Mouse (Mus musculus): ENCODE results near the gene Gbp5. TPM values are rescaled to one million over a fixed set of nuclear protein-coding genes. Genes with fewer than 3 reads are reported as not detected.
A peak's percentile ranks its signal among the peaks of the same experiment; 100 is the strongest.

Gbp5 gene
- polyA plus RNA-seq, 1 experiment from 2014 or later = 0.13 TPM

GRCm38 (mm10) chr3:142495146-142495655 lies 1.4 kb downstream of the Gbp5 start:
- H3K27me3 ChIP-seq = no peaks in the 10 kb centered on the region
- no peak for TF ChIP-seq CTCF (IDR thresholded peaks at IDR 0.05)
- ATAC-seq (no peak), DNase-seq (ENCODE audit: low read depth, low spot score) (no peak)
- POLR2A ChIA-PET = interaction anchor here (0.8 kb wide), 1 partner anchor 15 kb away, joined by 4 read pairs; no protein-coding TSS in a partner anchor
- in situ Hi-C loops (cut with MboI; ENCODE audit: low pct_unique_long_range_greater_than_20kb) = no loop called here
- CTCF ChIA-PET = interaction anchor here (0.8 to 3.4 kb wide), 9 partner anchors 20 to 214 kb away, joined by 3 to 26 read pairs (median 3); partner anchors contain the start of genes Gbp2 and Gbp3

GRCm38 (mm10) chr3:142496113-142497101 lies 2.6 kb downstream of the Gbp5 start:
- ChIA-PET CTCF (interaction anchor here (0.8 to 3.4 kb wide), 8 partner anchors 8 to 213 kb away, joined by 3 to 26 read pairs (median 3); partner anchors contain the start of genes Gbp2 and Gbp3), POLR2A (interaction anchor here (0.8 kb wide), 1 partner anchor 16 kb away, joined by 4 read pairs; no protein-coding TSS in a partner anchor)
- no peak for TF ChIP-seq CTCF (IDR thresholded peaks at IDR 0.05)
- no peaks in the 10 kb centered on the region for H3K27me3 ChIP-seq
- ATAC-seq (no peak), DNase-seq (ENCODE audit: low read depth, low spot score) (no peak)
- in situ Hi-C loops (cut with MboI; ENCODE audit: low pct_unique_long_range_greater_than_20kb) = no loop called here

GRCm38 (mm10) chr3:142497123-142497841 lies 3.5 kb downstream of the Gbp5 start:
- DNase-seq (ENCODE audit: low read depth, low spot score) = no peak
- peak; percentile 27 for ATAC-seq
- in situ Hi-C loops (cut with MboI; ENCODE audit: low pct_unique_long_range_greater_than_20kb) = no loop called here
- no peaks in the 10 kb centered on the region for H3K27me3 ChIP-seq
- POLR2A ChIA-PET = no interaction called here
- no peak for TF ChIP-seq CTCF (IDR thresholded peaks at IDR 0.05)
- CTCF ChIA-PET = interaction anchor here (0.8 kb wide), 1 partner anchor 33 kb away, joined by 3 read pairs; no protein-coding TSS in a partner anchor

- in situ Hi-C loops (cut with MboI; ENCODE audit: low pct_unique_long_range_greater_than_20kb) = no loop called here
- H3K27me3 ChIP-seq = no peaks in the 10 kb centered on the region
- CTCF ChIA-PET = interaction anchor here (0.9 to 1.4 kb wide), 4 partner anchors 10 to 90 kb away, joined by 3 to 5 read pairs (median 4); partner anchors contain the start of gene Gbp3
- POLR2A ChIA-PET = no interaction called here
- no peak for ATAC-seq
- no peak for TF ChIP-seq CTCF (IDR thresholded peaks at IDR 0.05)
- no peak for DNase-seq (ENCODE audit: low read depth, low spot score)
Measured at GRCm38 (mm10) chr3:142498941-142499340, 5.2 kb downstream of the Gbp5 start.

- TF ChIP-seq CTCF (IDR thresholded peaks at IDR 0.05) = no peak
- in situ Hi-C loops (cut with MboI; ENCODE audit: low pct_unique_long_range_greater_than_20kb) = no loop called here
- no peaks in the 10 kb centered on the region for H3K27me3 ChIP-seq
- POLR2A ChIA-PET = no interaction called here
- ATAC-seq (no peak), DNase-seq (ENCODE audit: low read depth, low spot score) (no peak)
- CTCF ChIA-PET = interaction anchor here (1.0 to 1.4 kb wide), 3 partner anchors 10 to 93 kb away, joined by 3 to 4 read pairs (median 4); partner anchors contain the start of gene Gbp2
Measured at GRCm38 (mm10) chr3:142528116-142528515, 34.3 kb downstream of the Gbp5 start.

- ChIA-PET POLR2A (interaction anchor here (0.7 to 1.6 kb wide), 2 partner anchors 9 to 112 kb away, joined by 4 to 5 read pairs; no protein-coding TSS in a partner anchor), CTCF (interaction anchor here (1.0 to 2.7 kb wide), 11 partner anchors 9 to 179 kb away, joined by 3 to 16 read pairs (median 4); partner anchors contain the start of genes Gbp2 and Gbp3)
- no peak for DNase-seq (ENCODE audit: low read depth, low spot score)
- no peak for ATAC-seq
- TF ChIP-seq CTCF (IDR thresholded peaks at IDR 0.05) = no peak
- in situ Hi-C loops (cut with MboI; ENCODE audit: low pct_unique_long_range_greater_than_20kb) = no loop called here
- no peaks in the 10 kb centered on the region for H3K27me3 ChIP-seq
Measured at GRCm38 (mm10) chr3:142529597-142529996, 35.8 kb downstream of the Gbp5 start.

- ATAC-seq = peak; percentile 75
- POLR2A ChIA-PET = interaction anchor here (1.6 kb wide), 1 partner anchor 8 kb away, joined by 5 read pairs; no protein-coding TSS in a partner anchor
- peak; percentile 25 for DNase-seq (ENCODE audit: low read depth, low spot score)
- no peaks in the 10 kb centered on the region for H3K27me3 ChIP-seq
- no peak for TF ChIP-seq CTCF (IDR thresholded peaks at IDR 0.05)
- CTCF ChIA-PET = interaction anchor here (0.7 to 2.7 kb wide), 16 partner anchors 8 to 178 kb away, joined by 3 to 16 read pairs (median 3); partner anchors contain the start of genes Gbp2 and Gbp3
- in situ Hi-C loops (cut with MboI; ENCODE audit: low pct_unique_long_range_greater_than_20kb) = no loop called here
Measured at GRCm38 (mm10) chr3:142530087-142530953, 36.5 kb downstream of the Gbp5 start, which contains the start of gene Gbp7. Gene Gbp7 (plus strand): TSS chr3:142530342.

- H3K27me3 ChIP-seq = no peaks in the 10 kb centered on the region
- POLR2A ChIA-PET = no interaction called here
- TF ChIP-seq CTCF (IDR thresholded peaks at IDR 0.05) = no peak
- CTCF ChIA-PET = interaction anchor here (1.2 to 2.7 kb wide), 2 partner anchors 8 to 28 kb away, joined by 3 to 16 read pairs; partner anchors contain the start of gene Gbp3
- no peak for ATAC-seq
- no peak for DNase-seq (ENCODE audit: low read depth, low spot score)
- in situ Hi-C loops (cut with MboI; ENCODE audit: low pct_unique_long_range_greater_than_20kb) = no loop called here
Measured at GRCm38 (mm10) chr3:142531595-142531994, 37.8 kb downstream of the Gbp5 start.

GRCm38 (mm10) chr3:142533185-142533584 lies 39.4 kb downstream of the Gbp5 start:
- no peak for DNase-seq (ENCODE audit: low read depth, low spot score)

More at GRCm38 (mm10) chr3:142533185-142533584, 39.4 kb downstream of the Gbp5 start:
- TF ChIP-seq CTCF (IDR thresholded peaks at IDR 0.05) = no peak
- ChIA-PET POLR2A (no interaction called here), CTCF (interaction anchor here (1.2 to 1.4 kb wide), 3 partner anchors 16 to 42 kb away, joined by 3 to 4 read pairs (median 4); partner anchors contain the start of gene Gbp3)
- in situ Hi-C loops (cut with MboI; ENCODE audit: low pct_unique_long_range_greater_than_20kb) = no loop called here
- no peaks in the 10 kb centered on the region for H3K27me3 ChIP-seq
- no peak for ATAC-seq
